Mouse (Mus musculus) telencephalon, adult 2 months (tissue): ENCODE results near the gene Adra2c.

Experiments used
- DNase-seq: peaks from one replicate; pipeline ENCODE4 v3.0.0-alpha.2; 2011; ENCODE audit warnings: low read depth, low spot score

Adra2c gene

DNA sequence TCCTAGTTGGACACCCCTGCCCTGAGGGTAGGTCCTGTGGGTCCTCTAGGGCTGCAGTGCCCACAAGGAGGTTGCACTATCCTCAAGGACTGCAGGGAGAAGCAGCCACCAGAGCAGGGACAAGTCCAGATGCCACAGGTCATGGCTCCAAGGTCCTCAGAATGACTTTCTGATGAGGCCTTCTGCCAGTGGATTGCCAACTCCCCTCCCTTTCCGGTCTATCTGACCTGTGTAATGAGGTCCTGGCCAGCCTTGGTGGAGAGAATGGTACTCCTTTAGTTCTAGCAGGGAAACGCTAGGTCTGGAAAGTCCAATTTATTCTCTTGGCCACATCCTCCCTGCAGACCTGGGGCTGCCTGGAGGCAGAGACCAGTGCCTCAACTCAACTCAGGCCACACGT lies at the start of gene Adra2c:
TSS of gene Adra2c (plus strand) at position 301 of the 400 bp plus-strand sequence.
- DNase-seq: no peak

DNA sequence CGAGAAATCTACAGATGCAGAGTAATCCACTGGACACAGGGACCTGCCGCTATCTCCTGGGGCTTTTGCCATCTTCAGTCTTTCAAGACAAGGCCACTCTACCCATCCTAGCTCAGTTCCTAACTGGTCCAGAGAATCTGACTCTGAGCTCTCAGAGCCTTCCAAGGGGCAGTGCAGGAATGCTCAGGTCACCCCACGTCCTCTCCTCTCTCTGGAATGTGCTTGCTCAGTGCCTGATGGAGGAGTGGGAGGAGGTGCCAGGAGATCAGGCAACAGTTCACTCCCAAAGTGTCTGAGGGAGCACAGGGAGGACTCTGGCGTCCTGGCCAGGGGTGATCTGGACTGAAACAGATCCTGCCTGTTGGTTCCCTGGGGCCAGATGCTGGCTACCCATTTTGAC lies 45.0 kb upstream of the Adra2c start:
- DNase-seq: no peak

DNA sequence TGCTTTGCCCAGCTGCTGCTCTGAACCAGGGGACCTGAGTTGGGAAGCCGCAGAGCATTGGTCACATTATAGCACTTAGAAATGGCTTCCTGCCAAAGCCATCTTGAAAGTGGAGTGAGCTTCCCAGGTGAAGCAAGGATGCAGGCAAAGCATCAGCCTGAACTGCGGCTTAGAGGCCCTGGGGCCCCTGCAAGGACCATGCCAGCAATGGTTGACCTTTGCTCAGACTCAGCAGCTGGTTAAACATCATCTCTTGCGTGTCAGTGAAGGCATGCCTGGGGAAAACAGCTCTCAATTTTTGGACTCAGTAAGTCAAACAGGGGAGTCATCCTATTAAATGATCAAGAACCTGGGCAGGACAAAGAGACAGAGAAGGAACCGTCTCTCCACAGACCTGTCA lies 40.4 kb upstream of the Adra2c start:
- no peak for DNase-seq

DNA sequence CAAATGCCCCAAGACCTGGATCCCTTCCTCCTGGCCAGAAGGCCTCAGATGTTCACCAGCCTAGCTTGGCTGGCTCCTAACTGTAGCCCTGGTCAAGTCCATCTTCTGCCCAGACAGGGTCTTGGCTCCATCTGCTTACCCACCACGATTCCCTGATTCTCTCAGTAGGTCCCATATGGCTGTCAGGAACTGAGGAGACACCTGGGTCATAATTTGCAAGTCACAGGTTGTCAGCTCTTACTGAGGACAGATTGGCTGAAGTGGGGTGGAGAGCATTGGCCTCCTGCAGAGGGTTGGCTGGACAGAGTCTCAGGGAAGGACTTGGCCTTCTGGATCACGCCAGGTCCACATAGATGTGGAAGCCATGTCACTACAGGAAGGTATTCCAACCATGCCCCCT lies 39.5 kb upstream of the Adra2c start:
- no peak for DNase-seq

DNA sequence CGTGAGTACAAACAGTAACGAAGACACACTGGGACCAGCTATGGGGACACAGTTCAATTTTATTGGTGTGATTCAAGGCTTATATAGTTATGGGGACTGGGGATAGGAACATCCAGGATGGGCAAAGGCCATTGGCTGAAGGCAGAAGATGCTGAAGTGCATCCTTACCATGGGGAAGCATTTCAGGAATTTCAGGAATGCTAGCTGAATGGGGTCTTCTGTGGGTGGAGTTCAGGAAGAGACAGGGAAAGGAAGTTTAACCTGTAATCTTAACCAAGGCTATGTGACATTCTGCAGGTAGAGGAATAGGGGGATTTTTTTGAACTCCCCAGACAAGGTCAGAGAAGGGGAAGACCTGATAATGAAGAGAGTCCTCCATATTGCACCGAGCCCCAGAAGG lies 36.6 kb upstream of the Adra2c start:
- DNase-seq: no peak

DNA sequence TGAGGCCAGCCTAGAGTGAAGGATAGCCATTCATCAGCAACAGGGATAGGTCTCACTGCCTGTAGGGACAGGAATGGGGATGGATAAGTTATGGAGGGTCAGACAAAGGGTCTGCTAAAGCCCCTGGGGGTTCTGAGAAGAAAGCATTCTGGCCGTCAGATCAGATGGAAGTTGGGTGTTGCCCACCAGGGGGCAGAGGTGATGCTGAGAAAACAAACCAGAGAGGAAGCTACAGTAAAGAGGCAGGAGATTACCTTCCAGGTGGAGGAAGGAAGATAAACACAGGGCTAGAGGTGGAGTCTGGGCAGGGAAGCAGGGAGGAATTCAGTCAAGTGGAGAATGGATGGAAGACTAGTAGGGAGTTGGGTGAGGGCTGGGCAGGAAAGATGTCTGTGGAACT lies 33.9 kb upstream of the Adra2c start:
- no peak for DNase-seq

DNA sequence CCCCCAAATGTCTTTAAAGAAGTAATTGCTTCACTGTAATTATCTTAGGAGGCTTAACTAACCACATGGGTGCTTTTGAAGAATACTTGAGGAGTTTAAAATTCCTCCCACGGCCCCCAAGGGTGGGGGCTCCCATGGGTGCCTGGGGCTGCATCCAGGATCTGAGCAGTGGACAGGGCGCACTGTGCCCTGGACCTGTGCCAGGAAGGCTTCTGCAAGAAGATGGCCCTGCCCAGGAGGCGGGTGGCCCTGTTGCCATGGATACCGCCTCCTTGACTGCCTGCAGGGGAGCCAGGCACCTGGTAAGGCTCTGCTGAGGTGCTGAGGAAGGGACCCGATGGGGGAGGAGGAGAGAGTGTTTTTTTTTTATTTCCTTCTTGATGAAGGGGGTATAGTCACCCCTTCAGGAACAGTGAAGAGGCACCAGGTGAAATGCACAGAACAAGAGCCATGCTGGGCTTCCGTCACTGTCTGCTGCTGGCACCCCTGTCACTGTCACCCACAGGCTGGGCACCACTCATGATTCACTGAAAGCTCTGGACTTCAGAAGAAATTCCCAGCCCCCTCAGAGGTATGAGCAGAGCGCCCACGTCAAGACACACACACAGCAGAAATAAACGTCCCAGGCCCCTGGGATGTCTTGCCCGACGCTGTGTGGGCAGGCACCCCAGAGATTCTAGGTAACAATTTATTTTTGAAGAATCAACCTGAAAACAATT lies 32.4 kb upstream of the Adra2c start:
- peak; percentile 42 for DNase-seq

DNA sequence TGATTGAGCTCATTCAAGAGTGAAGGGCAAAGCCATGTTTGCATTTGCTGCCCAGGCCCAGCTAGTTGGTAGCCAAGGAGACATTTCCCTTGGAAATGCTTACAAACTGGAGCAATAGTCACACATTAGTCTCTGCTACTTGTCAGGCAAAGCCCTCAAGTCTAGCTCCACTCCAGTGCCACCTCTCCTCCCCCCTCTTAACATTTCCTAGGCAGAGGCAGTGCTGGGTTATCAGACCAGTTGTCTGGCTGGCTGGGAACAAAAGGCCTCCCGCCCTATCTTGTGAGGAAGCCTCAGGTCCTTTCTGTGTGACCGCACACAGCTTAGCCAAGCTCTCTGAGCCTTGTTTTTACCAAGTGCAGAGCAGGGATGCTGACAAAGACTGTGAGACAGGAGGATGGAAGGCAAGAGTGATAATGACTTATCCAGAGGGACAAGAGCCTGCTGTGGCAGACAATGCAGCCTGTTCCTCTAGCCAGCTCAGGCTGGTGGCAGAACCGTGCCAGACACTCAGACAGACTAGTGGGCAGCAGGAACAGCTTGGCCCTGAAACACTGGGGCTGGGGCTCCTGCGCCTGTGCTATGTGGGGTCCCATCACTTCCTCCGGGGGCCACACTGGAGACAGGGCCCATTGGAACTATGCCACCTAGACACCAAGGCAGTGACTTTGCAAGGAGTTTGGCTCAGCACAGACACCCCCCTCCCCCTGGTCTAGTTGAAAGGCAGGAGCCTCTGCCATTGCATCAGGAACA lies 23.0 kb upstream of the Adra2c start:
- DNase-seq: no peak

DNA sequence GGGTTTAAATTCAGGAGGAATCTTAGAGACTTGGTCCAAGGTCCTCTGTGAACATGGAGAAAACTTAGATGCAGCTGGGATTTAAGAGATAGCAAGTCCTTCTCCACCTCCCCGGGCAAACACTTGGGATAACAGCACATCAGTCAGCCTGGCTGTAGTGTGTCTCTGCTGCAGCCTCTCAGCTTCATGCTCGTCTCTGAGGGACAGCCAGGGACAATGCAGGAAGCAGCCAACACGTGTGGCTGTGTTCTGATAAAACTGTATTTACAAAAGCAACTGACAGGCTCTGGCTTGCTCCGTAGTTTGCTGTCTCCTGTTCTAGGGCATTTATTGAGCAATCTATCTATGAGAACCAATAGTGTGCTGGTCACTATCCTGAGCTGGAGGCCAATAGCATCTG lies 14.4 kb upstream of the Adra2c start:
- DNase-seq: no peak

DNA sequence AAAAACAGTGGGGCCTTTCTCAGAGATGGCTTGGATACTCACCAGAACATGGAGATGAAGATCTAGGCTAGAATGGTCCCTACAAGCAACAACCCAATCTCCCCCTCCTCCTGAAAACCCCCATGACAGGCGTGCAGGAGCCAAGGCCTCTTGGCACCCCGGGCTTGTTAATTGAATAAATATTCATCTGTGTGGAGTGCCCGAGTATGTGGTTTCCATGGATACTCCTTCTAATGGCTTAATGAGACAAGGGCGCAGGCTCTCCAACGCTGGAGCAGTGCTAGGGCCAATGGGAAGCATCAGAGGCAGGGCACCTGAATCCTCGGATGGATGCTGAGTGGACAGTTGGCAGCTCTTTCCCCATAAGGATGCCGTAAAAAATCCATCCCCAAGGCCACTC lies 10.6 kb upstream of the Adra2c start:
- DNase-seq: no peak

DNA sequence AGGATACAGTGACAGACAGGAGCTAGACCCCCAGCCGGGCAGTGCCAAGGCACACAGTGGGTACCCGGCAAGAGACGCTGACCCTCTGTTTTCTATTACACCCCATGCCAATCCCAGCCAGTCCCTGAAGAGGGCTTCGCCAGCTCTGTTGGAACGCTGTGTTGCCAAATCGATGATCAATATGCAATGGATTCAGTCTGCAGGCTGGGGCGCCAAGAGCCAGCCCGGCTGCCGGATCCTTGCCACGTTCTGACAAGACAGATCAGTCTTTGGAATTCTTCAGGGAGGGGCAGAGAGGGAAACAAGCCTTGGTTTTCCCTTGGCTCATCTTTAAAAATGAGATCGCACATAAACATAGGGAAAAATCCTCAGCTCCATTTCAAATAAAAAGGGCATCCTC lies 2.8 kb upstream of the Adra2c start:
- no peak for DNase-seq

DNA sequence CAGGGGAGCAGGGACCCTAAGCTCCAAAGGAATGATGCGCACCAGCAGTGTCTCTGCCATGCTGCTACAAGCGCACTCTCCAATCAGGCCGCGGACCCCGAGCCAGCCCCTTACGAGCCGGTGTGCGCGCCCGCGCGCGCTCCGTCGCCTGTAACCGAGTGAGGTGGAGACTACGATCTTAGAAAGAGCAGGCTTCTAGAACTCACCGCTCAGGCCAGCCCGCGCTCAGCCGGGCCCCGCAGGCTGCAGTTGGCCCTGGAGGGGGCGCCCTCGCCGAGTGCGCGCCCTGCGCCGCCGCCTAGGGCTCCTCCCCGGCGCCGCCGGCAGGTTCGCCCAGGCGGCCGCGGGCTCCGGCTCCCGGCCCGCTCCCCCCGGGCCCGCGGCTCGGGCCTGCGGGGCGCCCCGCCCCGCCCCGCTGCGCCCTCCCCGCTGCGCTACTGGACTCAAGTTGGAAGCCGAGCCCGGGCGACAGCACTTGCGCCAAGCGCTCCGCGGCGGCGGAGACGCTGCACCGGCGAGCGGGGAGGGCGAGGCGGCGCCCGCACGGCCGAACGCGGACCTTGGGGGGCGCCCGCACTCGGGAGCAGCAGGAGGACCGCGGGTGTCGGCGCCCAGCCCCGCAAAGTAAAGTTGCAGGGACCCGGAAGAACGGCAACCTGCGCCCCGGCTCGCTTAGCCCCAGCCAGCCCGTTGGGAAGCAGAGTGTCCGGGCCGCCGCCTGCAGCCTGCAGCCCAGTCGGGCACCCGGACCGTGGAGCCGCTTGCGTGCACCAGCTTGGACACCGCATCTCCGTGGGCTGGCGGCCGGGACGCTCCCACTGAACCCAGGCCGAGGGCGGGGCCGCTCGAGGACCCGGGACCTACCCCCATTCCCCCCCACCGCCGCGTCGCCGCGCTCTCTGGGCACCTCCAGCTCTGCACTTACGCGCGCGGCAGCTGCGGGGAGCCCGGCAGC lies 899 bp downstream of the Adra2c start:
- DNase-seq: no peak

DNA sequence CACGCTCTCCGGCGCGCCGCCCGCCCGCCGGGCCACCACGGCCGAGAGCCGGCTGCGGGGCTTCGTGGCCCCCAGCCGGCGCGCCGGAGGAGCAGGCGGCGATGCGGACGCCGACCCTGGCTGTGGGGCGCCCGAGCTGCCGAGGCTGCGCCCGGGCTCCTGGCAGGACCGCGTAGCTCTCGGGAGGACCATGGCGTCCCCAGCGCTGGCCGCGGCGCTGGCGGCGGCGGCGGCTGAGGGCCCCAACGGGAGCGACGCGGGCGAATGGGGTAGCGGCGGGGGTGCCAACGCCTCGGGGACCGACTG lies 1.5 kb downstream of the Adra2c start:
- no peak for DNase-seq

DNA sequence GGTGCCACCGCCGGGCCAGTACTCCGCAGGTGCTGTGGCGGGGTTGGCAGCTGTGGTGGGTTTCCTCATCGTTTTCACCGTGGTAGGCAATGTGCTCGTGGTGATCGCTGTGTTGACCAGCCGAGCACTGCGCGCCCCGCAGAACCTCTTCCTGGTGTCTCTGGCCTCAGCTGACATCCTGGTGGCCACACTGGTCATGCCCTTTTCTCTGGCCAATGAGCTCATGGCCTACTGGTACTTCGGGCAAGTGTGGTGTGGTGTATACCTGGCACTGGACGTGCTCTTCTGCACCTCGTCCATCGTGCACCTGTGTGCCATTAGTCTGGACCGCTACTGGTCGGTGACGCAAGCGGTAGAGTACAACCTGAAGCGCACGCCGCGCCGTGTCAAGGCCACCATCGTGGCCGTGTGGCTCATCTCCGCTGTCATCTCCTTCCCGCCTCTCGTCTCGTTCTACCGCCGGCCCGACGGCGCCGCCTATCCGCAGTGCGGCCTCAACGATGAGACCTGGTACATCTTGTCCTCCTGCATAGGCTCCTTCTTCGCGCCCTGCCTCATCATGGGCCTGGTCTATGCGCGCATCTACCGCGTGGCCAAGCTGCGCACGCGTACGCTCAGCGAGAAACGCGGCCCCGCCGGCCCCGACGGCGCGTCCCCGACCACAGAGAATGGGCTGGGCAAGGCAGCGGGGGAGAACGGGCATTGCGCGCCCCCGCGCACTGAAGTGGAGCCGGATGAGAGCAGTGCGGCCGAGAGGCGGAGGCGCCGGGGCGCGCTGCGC lies 2.1 kb downstream of the Adra2c start:
- no peak for DNase-seq

DNA sequence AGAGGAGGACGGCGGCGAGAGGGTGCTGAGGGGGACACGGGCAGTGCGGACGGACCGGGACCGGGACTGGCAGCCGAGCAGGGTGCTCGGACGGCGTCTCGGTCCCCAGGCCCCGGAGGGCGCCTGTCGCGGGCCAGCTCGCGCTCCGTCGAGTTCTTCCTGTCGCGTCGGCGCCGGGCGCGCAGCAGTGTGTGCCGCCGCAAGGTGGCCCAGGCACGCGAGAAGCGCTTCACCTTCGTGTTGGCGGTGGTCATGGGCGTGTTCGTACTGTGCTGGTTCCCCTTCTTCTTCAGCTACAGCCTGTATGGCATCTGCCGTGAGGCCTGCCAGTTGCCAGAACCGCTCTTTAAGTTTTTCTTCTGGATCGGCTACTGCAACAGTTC lies 2.7 kb downstream of the Adra2c start:
- no peak for DNase-seq

DNA sequence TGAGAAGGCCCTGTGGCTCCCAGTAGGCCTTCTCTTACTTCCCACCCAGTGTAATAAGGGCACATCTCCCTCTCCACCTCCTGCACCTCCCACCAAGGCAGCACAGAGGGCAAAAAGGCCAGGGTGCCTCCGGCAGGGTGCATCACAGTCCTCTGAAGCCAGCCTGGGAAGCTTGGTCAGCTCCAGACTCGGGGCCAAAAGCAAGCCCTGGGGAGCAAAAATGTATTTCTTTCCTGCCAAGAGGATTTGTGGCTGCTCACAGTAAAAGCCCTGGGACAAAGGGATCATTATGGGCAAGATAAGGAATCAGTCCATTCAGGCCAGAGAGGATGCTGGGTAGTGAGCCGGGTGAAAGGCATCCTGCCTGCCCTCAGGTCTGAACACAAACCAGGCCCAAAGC lies 7.2 kb downstream of the Adra2c start:
- no peak for DNase-seq

DNA sequence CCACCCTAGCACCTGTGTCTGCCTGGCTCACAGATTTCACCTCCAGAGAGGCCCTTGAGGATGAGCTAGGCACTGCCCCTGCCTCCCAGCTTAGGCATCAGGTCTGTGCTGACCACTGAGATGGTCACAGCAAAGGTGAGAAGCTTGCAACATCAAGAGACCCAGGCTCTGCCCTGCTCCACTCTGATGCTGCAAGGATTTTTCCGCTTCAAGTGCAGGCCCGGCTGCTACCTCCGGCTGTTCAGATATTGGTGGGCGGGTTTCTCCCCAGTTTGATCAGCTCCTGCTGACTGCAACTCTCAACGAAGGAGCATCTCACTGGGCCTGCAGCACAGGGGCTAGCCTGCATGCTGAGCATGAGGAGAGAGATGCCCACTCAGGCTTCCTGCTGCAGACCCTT lies 8.1 kb downstream of the Adra2c start:
- DNase-seq: no peak

DNA sequence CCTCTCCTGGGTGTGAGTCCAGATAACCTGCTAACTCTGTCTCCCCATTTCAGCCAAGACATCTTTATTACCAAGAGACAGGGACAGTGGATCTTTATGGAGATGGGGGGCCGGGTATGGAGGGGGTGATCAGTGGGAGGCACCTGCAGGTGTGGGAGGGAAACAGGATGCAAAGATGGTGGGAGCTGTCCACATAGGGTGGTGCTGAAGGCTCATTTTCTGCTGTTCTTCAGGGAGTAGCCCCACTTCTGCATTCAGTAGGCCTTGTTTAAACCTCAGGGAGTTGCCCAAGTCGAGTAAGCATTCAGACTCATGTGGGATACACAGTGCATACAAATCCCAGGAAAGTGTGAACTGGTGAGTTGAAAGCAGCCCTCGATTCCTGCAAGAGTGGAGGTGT lies 21.5 kb downstream of the Adra2c start:
- no peak for DNase-seq

DNA sequence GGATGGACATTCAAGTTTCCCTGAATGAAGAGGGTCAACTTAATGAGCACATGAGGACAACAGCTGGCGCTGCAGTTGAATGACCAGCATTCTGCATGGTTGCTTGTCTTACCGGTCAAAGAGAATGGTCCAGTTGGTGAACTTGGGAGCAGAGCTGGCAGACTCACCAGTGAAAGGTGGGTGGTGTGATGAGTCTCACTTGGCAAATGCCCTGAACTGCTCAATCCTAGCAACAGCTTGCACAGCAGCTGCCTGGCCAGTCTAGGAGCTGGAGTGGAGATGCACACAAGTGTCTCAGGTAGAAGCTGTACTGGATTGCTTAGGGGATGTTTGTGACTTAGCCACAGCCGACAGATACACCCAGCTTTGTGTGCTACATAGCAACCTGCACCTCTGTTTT lies 26.1 kb downstream of the Adra2c start:
- DNase-seq: no peak

DNA sequence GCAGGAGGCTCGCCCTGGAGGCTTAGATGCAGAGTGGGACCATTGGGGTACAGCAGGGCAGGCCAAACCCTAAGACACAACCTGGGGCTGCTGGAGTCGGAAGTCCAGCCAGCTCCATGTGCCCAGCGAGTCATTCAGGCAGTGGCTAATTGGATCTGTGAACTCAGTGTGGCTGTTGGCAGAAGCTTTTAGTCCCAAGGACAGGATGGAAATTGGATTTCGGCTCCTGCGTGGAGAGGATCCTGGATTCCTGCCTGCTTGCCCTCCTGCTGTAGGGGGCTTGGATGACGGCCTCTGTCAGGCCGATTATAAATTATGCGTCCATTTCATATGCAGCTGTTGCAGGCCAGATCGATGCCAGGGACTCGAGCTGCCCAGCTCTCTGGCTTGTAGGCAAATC lies 27.2 kb downstream of the Adra2c start:
- no peak for DNase-seq

DNA sequence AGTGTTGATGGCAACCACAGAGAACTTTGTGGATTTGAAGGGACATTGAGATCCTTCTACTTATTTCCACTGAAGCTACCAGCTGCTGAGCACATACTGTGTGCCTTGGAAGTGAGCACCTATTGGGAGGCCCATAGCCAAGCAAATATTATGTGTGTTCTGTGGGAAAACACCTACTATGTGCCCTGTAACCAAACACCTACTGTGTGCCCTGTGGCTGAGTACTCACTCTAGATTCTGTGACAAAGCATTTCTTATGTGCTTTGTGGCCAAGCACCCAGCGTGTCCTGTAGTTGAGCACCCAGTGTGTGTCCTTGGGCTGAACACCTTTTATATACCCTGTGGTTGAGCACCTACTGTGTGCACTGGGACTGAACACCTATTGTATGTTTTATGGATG lies 28.6 kb downstream of the Adra2c start:
- no peak for DNase-seq

DNA sequence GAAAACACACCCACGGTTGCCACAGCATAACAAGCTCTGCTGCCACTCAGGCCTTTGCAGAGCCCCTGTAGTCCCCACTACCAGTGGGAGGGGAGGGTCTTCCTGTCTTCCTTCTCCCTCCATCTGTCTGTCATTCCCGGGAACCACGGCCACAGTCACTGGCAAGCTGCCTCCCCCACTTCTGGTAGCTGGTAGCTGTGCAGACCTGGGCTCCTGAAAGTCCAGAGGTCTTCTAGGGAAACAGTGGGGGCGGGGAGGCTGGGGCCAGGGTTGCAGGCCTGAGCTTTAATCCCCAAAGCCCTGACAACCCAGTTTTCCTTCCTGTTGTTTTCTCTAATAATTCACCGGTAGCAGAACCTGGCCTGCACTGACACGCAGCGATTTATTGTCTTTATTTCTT lies 31.7 kb downstream of the Adra2c start:
- no peak for DNase-seq
